Mouse (Mus musculus): ENCODE data around the gene Apoa1.
A peak's percentile ranks its signal among the peaks of the same experiment; 100 is the strongest.

Gene Apoa1

GRCm38 (mm10) chr9:46256658-46257385, 28.4 kb downstream of the Apoa1 start:
- no peak for DNase-seq (ENCODE audit: low spot score in 2 of 2)

GRCm38 (mm10) chr9:46257546-46257945, 29.2 kb downstream of the Apoa1 start:
- no peak for DNase-seq (ENCODE audit: low spot score in 2 of 2)

DNA sequence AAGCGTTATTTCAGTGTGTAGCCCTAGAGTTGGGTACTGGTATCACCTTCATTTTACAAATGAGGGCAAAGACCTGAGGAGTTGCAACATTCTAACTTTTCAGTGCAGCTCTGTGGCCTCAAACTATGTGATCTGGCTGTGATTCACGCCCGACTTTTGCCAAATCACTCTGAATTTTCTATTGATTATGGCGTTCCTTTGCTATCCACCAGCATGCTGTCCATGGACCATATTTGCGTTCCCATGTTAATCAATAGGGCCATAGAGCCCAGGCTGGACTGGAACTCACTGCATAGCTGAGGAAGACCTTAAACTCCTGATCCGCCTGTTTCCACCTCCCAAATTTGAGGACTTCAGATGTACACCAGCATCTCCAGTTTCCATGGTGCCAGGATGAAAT, 30.7 kb downstream of the Apoa1 start:
- no peak for DNase-seq (ENCODE audit: low spot score in 2 of 2)

DNA sequence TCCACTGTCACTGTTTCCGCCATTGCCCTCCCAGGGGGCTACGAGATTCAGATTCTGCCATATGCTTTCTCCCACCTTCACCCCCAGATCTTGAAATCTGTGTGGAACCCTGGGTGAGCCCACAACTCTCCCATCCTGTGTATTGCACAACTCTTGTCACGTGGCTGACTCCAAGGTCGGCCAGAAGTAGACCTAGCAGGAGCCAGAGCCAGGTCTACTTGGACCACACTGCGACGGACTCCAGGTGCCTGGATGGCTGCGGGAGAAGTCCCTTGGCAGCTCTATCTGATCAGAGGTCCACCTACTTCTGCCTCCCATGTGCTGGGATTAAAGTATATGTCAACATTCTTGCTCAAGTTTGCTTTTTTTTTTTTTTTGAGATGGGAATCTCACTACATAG, 32.8 kb downstream of the Apoa1 start:
- DNase-seq (ENCODE audit: low spot score in 2 of 2) = no peak

GRCm38 (mm10) chr9:46268343-46268873, 40.0 kb downstream of the Apoa1 start, which contains the start of gene Apoa5:
Apoa5 (plus strand) TSS chr9:46268633.
- DNase-seq (ENCODE audit: low spot score in 2 of 2) = no peak

DNA sequence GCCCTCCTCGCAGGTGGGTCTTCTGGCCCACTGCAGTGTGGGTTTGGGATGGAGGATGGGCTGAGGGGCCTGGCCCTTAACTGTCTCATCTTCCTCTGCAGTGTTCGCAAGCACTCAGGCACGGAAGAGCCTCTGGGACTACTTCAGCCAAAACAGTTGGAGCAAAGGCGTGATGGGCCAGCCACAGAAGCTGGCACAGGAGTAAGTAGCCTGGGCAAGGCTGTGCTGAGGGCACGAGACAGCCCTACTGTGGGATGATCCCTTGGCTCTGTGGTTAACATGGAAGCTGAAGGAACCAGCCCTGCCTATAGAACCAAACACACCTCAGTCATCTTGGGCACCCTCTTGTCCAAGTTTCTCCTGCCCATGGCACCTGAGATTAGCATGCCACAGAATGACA, 40.7 kb downstream of the Apoa1 start:
- DNase-seq (ENCODE audit: low spot score in 2 of 2) = no peak

- DNase-seq (ENCODE audit: low spot score in 2 of 2) = no peak
Observed at GRCm38 (mm10) chr9:46270782-46271181, 42.4 kb downstream of the Apoa1 start.

DNA sequence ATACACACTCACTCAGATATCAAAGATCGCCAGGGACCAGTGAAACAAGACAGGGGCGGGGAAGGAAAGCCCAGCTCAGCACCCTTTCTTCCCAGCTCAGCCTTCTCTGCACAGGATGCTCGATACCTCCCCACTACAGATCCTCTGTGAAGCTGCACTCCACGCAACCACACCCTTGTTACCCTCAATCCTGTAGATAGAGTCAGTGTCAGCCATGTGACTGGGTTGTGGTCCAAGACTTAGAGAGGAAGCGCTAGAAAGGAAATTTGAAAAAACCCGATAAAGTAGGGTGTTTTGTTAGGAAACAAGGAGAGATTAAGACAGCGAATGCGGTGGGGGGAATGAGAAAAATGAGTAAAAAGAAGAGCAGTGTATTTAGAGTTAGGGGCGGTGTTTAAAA, 43.7 kb downstream of the Apoa1 start:
- DNase-seq (ENCODE audit: low spot score in 2 of 2) = no peak

DNA sequence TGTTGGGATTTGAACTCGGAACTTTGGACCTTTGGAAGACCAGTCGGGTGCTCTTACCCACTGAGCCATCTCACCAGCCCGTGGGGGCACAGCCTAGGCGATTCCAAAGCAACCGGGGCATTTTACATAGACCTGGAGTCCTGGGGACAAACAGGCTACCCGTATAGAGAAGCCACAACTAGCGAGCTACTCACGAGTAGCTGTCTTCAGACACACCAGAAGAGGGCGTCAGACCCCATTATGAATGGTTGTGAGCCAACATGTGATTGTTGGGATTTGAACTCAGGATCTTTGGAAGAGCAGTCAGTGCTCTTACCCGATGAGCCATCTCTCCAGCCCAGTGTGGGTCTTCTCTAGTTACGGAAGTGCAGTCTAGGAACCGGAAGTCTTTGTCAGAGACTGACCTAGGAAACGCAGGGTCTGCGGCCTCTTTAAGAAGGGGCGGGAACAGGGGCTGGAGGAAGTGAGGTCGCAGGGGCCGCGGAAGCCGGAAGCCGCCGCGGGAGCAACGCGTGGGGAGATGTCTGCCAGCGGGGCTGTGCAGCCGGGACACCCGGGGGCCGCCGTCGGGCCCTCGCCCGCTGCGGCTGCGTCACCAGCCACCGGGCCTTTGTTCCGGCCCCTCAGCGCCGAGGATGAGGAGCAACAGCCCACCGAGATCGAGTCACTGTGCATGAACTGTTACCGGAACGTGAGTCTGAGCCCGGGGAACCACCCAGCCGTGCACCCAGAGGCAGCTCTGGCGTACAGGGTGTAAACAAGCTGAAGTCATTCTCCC, 44.5 kb downstream of the Apoa1 start, which contains the start of gene Zpr1:
TSS of gene Zpr1 (plus strand) at position 388 of the 778 bp plus-strand sequence.
- peak; percentile 94 to 95 for DNase-seq (ENCODE audit: low spot score in 2 of 2)

DNA sequence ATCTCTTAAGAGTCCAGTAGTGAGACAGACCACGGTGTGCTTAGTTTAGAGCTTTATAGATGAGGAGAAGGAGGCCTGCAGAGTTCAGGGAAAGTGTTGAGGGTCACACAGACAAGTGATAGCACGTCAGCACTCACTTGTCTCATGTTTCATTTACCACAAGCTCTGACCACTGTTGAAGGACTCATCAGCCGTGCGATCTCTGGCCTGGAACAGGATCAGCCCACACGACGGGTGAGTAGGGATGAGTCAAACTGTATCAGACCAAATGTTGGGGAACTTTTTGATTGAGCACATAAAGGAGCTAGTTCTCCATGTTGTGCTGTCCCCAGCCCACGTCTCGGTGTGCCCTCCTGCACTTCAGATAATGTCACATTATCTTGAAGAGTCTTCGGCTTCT, 46.1 kb downstream of the Apoa1 start:
- DNase-seq (ENCODE audit: low spot score in 2 of 2) = no peak

All from right cerebral cortex, postnatal 10 days (tissue).